Mouse (Mus musculus): ENCODE measurements around the gene Atxn1. TPM values are rescaled to one million over a fixed set of nuclear protein-coding genes. Genes with fewer than 3 reads are reported as not detected.

Atxn1 gene
- polyA plus RNA-seq, 1 experiment from 2014 or later: 6.3 TPM

- Histone ChIP-seq H3K9ac (no peak overlapping the region), H3K27me3 (no peaks in the 10 kb centered on the region), H3K4me2 (no peak overlapping the region), H3K9me3 (replicated peaks) (no peaks in the 10 kb centered on the region), H3K4me1 (peaks cover 34% of the 10 kb centered on the region), H3K4me3 (replicated peaks) (no peak overlapping the region), H3K36me3 (no peaks in the 10 kb centered on the region), H3K27ac (no peak overlapping the region)
- no peak for ATAC-seq (replicated peaks; ENCODE audit: low FRiP score)
- WGBS: 67% methylated on average over 4 of the region's 4 CpGs
Measured at GRCm38 (mm10) chr13:45904955-45905354, 59.9 kb downstream of the Atxn1 start.

- 87% methylated on average over 4 of the region's 4 CpGs for WGBS
- no peak overlapping the region for H3K27ac ChIP-seq
- no peak for ATAC-seq (replicated peaks; ENCODE audit: low FRiP score)
- H3K4me2 ChIP-seq: no peak overlapping the region
- no peaks in the 10 kb centered on the region for H3K36me3 ChIP-seq
- no peaks in the 10 kb centered on the region for H3K27me3 ChIP-seq
- H3K4me3 ChIP-seq (replicated peaks): no peak overlapping the region
- no peak overlapping the region for H3K9ac ChIP-seq
- H3K4me1 ChIP-seq: peaks cover 34% of the 10 kb centered on the region
- no peaks in the 10 kb centered on the region for H3K9me3 ChIP-seq (replicated peaks)
Measured at GRCm38 (mm10) chr13:45904456-45904855, 60.4 kb downstream of the Atxn1 start.

- H3K36me3 ChIP-seq: no peaks in the 10 kb centered on the region
- H3K4me3 ChIP-seq (replicated peaks): no peak overlapping the region
- no peak for ATAC-seq (replicated peaks; ENCODE audit: low FRiP score)
- no peak overlapping the region for H3K4me2 ChIP-seq
- no peaks in the 10 kb centered on the region for H3K9me3 ChIP-seq (replicated peaks)
- H3K9ac ChIP-seq: no peak overlapping the region
- H3K4me1 ChIP-seq: peaks cover 34% of the 10 kb centered on the region
- 76% methylated on average over 12 of the region's 12 CpGs for WGBS
- no peaks in the 10 kb centered on the region for H3K27me3 ChIP-seq
- no peak overlapping the region; the same call in 1 of the 2 replicates for H3K27ac ChIP-seq
Measured at GRCm38 (mm10) chr13:45903519-45904274, 61.1 kb downstream of the Atxn1 start.

GRCm38 (mm10) chr13:45902457-45902856 is 62.4 kb downstream of the Atxn1 start:
- no peak for ATAC-seq (replicated peaks; ENCODE audit: low FRiP score)
- H3K4me2 ChIP-seq: no peak overlapping the region
- no peak overlapping the region for H3K4me3 ChIP-seq (replicated peaks)
- no peaks in the 10 kb centered on the region for H3K27me3 ChIP-seq
- peaks cover 37% of the 10 kb centered on the region for H3K4me1 ChIP-seq
- H3K9me3 ChIP-seq (replicated peaks): no peaks in the 10 kb centered on the region
- 96% methylated on average over 5 of the region's 5 CpGs for WGBS
- H3K36me3 ChIP-seq: no peaks in the 10 kb centered on the region
- H3K9ac ChIP-seq: no peak overlapping the region
- H3K27ac ChIP-seq: no peak overlapping the region

- no peak for ATAC-seq (replicated peaks; ENCODE audit: low FRiP score)
- no peaks in the 10 kb centered on the region for H3K9me3 ChIP-seq (replicated peaks)
- H3K4me3 ChIP-seq (replicated peaks): no peak overlapping the region
- H3K36me3 ChIP-seq: no peaks in the 10 kb centered on the region
- no peak overlapping the region for H3K27ac ChIP-seq
- peaks cover 32% of the 10 kb centered on the region for H3K4me1 ChIP-seq
- no peak overlapping the region for H3K4me2 ChIP-seq
- no peaks in the 10 kb centered on the region for H3K27me3 ChIP-seq
- 80% methylated on average over 8 of the region's 8 CpGs for WGBS
- no peak overlapping the region for H3K9ac ChIP-seq
Measured at GRCm38 (mm10) chr13:45900776-45901175, 64.0 kb downstream of the Atxn1 start.

GRCm38 (mm10) chr13:45897571-45897970 is 67.2 kb downstream of the Atxn1 start:
- H3K4me1 ChIP-seq: peaks cover 32% of the 10 kb centered on the region
- H3K4me3 ChIP-seq (replicated peaks): no peak overlapping the region
- peak; percentile 40; the same call in 1 of the 2 replicates for ATAC-seq (replicated peaks; ENCODE audit: low FRiP score)
- H3K27me3 ChIP-seq: no peaks in the 10 kb centered on the region
- 24% methylated on average over 2 of the region's 2 CpGs for WGBS
- H3K27ac ChIP-seq: peak overlapping the region; percentile 56; the same call in 1 of the 2 replicates
- no peak overlapping the region for H3K4me2 ChIP-seq
- H3K9ac ChIP-seq: no peak overlapping the region
- no peaks in the 10 kb centered on the region for H3K36me3 ChIP-seq
- no peaks in the 10 kb centered on the region for H3K9me3 ChIP-seq (replicated peaks)

- H3K9me3 ChIP-seq (replicated peaks): no peaks in the 10 kb centered on the region
- no peak for ATAC-seq (replicated peaks; ENCODE audit: low FRiP score)
- no peaks in the 10 kb centered on the region for H3K36me3 ChIP-seq
- H3K27me3 ChIP-seq: no peaks in the 10 kb centered on the region
- 51% methylated on average over 10 of the region's 10 CpGs for WGBS
- H3K4me1 ChIP-seq: peaks cover 32% of the 10 kb centered on the region
- H3K4me3 ChIP-seq (replicated peaks): no peak overlapping the region
- H3K27ac ChIP-seq: 0 out of 2 replicates have a peak overlapping the region, but pooled peaks have one; percentile 41
- no peak overlapping the region for H3K9ac ChIP-seq
- no peak overlapping the region for H3K4me2 ChIP-seq
Measured at GRCm38 (mm10) chr13:45894760-45895159, 70.0 kb downstream of the Atxn1 start.

GRCm38 (mm10) chr13:45894234-45894633 is 70.6 kb downstream of the Atxn1 start:
- Histone ChIP-seq H3K4me3 (replicated peaks) (no peak overlapping the region), H3K9me3 (replicated peaks) (no peaks in the 10 kb centered on the region), H3K9ac (no peak overlapping the region), H3K36me3 (no peaks in the 10 kb centered on the region), H3K27me3 (no peaks in the 10 kb centered on the region), H3K4me1 (peaks cover 35% of the 10 kb centered on the region), H3K4me2 (no peak overlapping the region), H3K27ac (no peak overlapping the region)
- ATAC-seq (replicated peaks; ENCODE audit: low FRiP score): no peak
- WGBS: 77% methylated on average over 6 of the region's 6 CpGs

GRCm38 (mm10) chr13:45891073-45891472 is 73.7 kb downstream of the Atxn1 start:
- Histone ChIP-seq H3K27me3 (no peaks in the 10 kb centered on the region), H3K27ac (no peak overlapping the region), H3K4me1 (peaks cover 23% of the 10 kb centered on the region), H3K9ac (no peak overlapping the region), H3K4me3 (replicated peaks) (no peak overlapping the region), H3K36me3 (no peaks in the 10 kb centered on the region), H3K4me2 (no peak overlapping the region), H3K9me3 (replicated peaks) (no peaks in the 10 kb centered on the region)
- no peak for ATAC-seq (replicated peaks; ENCODE audit: low FRiP score)
- WGBS: 78% methylated on average over 2 of the region's 2 CpGs

GRCm38 (mm10) chr13:45888953-45889749 is 75.7 kb downstream of the Atxn1 start:
- ATAC-seq (replicated peaks; ENCODE audit: low FRiP score): no peak
- no peaks in the 10 kb centered on the region for H3K9me3 ChIP-seq (replicated peaks)
- H3K4me3 ChIP-seq (replicated peaks): no peak overlapping the region
- H3K36me3 ChIP-seq: no peaks in the 10 kb centered on the region
- peaks cover 7% of the 10 kb centered on the region for H3K4me1 ChIP-seq
- no peak overlapping the region for H3K9ac ChIP-seq
- 0 out of 2 replicates have a peak overlapping the region, but pooled peaks have one; percentile 6 for H3K27ac ChIP-seq
- 67% methylated on average over 9 of the region's 9 CpGs for WGBS
- H3K27me3 ChIP-seq: no peaks in the 10 kb centered on the region
- no peak overlapping the region for H3K4me2 ChIP-seq

GRCm38 (mm10) chr13:45884878-45885277 is 79.9 kb downstream of the Atxn1 start:
- peaks cover 25% of the 10 kb centered on the region for H3K4me1 ChIP-seq
- 83% methylated on average over 7 of the region's 7 CpGs for WGBS
- H3K27ac ChIP-seq: no peak overlapping the region
- H3K9ac ChIP-seq: no peak overlapping the region
- H3K36me3 ChIP-seq: no peaks in the 10 kb centered on the region
- no peak overlapping the region for H3K4me3 ChIP-seq (replicated peaks)
- ATAC-seq (replicated peaks; ENCODE audit: low FRiP score): no peak
- H3K4me2 ChIP-seq: no peak overlapping the region
- no peaks in the 10 kb centered on the region for H3K27me3 ChIP-seq
- no peaks in the 10 kb centered on the region for H3K9me3 ChIP-seq (replicated peaks)

GRCm38 (mm10) chr13:45883791-45884238 is 81.0 kb downstream of the Atxn1 start:
- H3K27me3 ChIP-seq: no peaks in the 10 kb centered on the region
- no peaks in the 10 kb centered on the region for H3K36me3 ChIP-seq
- H3K27ac ChIP-seq: no peak overlapping the region
- H3K4me3 ChIP-seq (replicated peaks): no peak overlapping the region
- no peak overlapping the region for H3K9ac ChIP-seq
- no peak overlapping the region for H3K4me2 ChIP-seq
- 73% methylated on average over 10 of the region's 10 CpGs for WGBS
- H3K4me1 ChIP-seq: peaks cover 21% of the 10 kb centered on the region
- no peak for ATAC-seq (replicated peaks; ENCODE audit: low FRiP score)
- H3K9me3 ChIP-seq (replicated peaks): no peaks in the 10 kb centered on the region
